Mouse (Mus musculus) E14TG2a.4 (cell line): Measurements from ENCODE around the gene Akap3.

Source experiments
- H3K27me3 ChIP-seq: 2 replicates; pipeline ENCODE4 v1.6.1; 2014; ENCODE audit warnings: low read length, control low read depth; ENCODE audit not compliant: insufficient read depth
- H3K36me3 ChIP-seq: 2 replicates; pipeline ENCODE4 v1.6.1; 2014; ENCODE audit warnings: low read length, control low read depth; ENCODE audit not compliant: insufficient read depth
- H3K4me1 ChIP-seq: replicated peaks from 2 replicates; pipeline ENCODE4 v1.6.1; 2014; ENCODE audit warnings: low read depth, low read length, control low read depth
- H3K4me3 ChIP-seq: replicated peaks from 2 replicates; pipeline ENCODE4 v1.5.1; 2014; ENCODE audit warnings: mild to moderate bottlenecking, low read length
- H3K9me3 ChIP-seq: 2 replicates; pipeline ENCODE4 v1.6.1; 2014; ENCODE audit warnings: low read length, control low read depth
- CTCF ChIP-seq: conservative IDR thresholded peaks from 2 replicates; pipeline ENCODE4 v1.5.1; 2014; ENCODE audit warnings: low read length
- NANOG ChIP-seq: IDR thresholded peaks from 2 replicates; pipeline ENCODE4 v1.6.1; 2014; ENCODE audit warnings: borderline replicate concordance, low read length, mixed read lengths
- POU5F1 ChIP-seq: IDR thresholded peaks from 2 replicates; pipeline ENCODE4 v1.6.1; 2014; ENCODE audit warnings: low read length, borderline replicate concordance

Akap3 gene

DNA sequence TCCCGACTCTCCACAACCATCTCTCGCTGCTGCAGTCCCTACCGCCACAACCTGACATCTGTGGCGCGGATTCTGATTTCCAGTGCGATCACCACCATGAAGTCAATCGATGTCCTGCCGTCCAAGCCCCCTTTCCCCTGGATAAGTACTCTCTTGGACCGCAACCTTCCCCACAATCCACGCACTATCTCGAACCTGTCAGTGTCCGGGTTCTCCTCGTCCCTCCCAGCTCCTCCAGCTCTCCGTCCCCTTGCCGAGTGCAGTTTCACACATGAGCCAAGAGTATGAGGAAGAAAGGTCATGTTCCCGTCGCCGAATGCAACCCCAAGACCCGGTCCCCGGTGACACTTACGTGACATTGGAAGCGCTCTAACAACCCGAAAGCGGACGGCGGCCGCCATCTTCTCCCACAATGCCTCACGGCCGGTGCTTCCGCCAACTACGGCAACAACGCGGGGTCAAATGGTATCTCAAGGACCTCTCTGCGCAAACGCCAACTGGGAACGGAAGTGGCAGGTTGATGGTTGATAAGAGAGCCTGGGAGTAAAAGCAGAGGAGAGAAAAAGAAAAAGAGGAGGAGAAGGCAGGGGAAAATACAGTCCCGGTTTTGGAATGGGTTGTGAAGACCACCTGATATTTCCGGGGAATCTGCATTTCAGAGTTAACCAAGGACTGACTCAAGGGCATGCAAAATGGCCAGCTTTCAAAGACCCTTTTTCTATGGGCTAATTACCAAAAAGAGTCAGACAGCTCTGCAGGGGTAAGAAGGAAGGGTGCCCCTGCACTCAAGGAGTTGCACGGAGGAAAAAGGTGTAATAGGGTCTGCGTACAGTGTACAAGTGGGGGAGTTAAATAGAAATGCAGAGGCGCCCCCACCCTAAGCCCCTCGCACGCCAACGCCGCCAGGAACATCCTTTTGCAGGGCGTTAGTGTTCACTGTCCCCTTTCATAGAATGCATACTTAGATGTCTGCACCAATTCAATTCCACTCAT is 3.9 kb upstream of the Akap3 start, which contains the start of gene Ndufa9:
Ndufa9 (minus strand) TSS at position 425 of the 993 bp plus-strand sequence.
- Histone ChIP-seq H3K36me3 (peaks cover 12% of the 10 kb centered on the region), H3K9me3 (no peaks in the 10 kb centered on the region), H3K27me3 (no peaks in the 10 kb centered on the region), H3K4me1 (peaks cover 19% of the 10 kb centered on the region), H3K4me3 (peak within 1 kb of the TSS; percentile 98)
- TF ChIP-seq NANOG (no peak), CTCF (no peak), POU5F1 (no peak)

DNA sequence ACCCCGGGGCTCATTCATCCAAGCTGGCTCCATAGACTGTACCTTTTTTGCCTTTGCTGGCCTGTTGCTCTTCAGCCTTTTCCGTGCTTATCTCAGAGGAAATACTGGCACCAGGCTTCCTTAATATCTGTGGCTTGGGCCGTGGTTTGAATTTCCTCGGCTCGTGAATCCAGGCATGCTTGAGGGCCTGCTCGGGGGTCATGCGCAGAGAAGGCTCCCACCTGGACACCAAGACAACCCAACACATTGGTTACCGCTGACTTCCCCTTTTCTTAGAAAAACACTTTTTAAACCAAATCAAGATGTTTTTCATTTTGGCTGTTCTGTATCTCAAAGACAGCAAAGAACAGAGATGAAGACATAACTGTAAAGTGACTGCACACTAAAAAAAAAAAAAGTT is 24.2 kb downstream of the Akap3 start:
- TF ChIP-seq CTCF (no peak), NANOG (no peak), POU5F1 (no peak)
- Histone ChIP-seq H3K27me3 (peaks cover 24% of the 10 kb centered on the region), H3K4me1 (no peaks in the 10 kb centered on the region), H3K4me3 (no peak overlapping the region), H3K36me3 (no peaks in the 10 kb centered on the region), H3K9me3 (no peaks in the 10 kb centered on the region)

DNA sequence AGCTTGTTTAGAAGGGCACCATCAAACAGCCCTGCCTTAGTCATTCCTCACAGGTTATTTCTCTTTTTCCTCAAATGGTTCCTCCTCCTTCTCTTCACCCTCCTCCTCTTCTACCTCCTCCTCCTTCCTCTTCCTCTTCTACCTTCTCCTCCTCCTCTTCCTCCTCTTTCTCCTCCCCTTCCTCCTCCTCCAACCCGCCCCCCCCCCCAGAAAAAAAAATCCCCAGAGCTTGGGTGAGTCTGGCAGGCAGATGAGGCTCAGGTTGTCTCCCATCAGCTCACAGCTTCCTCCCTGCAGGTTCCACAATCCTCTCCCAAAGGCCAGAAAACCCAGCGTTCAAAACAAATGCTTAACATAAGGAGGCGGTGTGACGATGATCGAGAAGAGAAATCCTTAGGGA is 54.5 kb downstream of the Akap3 start:
- Histone ChIP-seq H3K9me3 (no peaks in the 10 kb centered on the region), H3K36me3 (no peaks in the 10 kb centered on the region), H3K4me3 (no peak overlapping the region), H3K4me1 (no peaks in the 10 kb centered on the region), H3K27me3 (peaks cover 9% of the 10 kb centered on the region)
- TF ChIP-seq NANOG, result no peak
- TF ChIP-seq CTCF, result no peak
- TF ChIP-seq POU5F1, result no peak

DNA sequence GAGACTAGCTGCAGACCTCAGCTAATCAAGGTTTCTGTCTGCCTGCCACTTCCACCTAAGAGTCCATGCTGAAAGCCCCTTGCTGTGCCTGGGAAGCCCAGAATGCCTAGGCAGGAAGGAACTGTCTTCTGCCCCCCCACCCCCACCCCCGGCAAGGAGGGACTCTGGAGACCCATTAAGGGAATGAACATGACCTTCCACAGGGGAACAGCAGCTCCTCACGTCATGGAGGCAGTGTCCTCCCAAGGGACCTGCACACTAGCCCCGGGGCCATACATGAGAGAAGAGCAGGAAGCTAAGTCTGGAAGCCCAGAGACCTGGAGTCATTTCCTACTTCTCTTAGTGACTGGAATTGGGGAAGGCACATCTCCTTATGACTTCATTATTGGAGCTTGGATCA is 55.0 kb downstream of the Akap3 start:
- Histone ChIP-seq H3K4me1 (no peaks in the 10 kb centered on the region), H3K27me3 (peaks cover 9% of the 10 kb centered on the region), H3K4me3 (no peak overlapping the region), H3K9me3 (no peaks in the 10 kb centered on the region), H3K36me3 (no peaks in the 10 kb centered on the region)
- TF ChIP-seq NANOG (no peak), POU5F1 (no peak), CTCF (no peak)

DNA sequence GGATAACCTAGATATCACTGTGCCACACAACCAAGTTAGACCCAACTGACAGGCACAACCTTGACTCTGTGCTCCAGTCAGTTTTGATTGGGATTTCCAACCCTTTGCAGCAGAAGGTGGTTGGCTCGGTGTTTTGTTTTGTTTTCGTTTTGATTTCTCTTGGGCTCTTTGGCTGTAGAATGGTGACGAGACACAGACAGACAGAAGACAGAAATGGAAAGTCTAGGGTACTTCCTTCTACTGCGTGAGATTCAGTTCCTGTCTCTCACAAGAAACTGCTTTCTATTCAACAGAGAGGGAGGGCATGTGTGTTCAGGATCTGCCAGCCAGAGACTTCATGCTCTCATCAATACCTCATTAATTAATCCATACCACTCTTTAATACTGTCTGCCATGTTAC is 57.8 kb downstream of the Akap3 start:
- Histone ChIP-seq H3K36me3 (no peaks in the 10 kb centered on the region), H3K4me1 (no peaks in the 10 kb centered on the region), H3K27me3 (peaks cover 9% of the 10 kb centered on the region), H3K9me3 (no peaks in the 10 kb centered on the region), H3K4me3 (no peak overlapping the region)
- TF ChIP-seq POU5F1 (no peak), NANOG (no peak), CTCF (no peak)

DNA sequence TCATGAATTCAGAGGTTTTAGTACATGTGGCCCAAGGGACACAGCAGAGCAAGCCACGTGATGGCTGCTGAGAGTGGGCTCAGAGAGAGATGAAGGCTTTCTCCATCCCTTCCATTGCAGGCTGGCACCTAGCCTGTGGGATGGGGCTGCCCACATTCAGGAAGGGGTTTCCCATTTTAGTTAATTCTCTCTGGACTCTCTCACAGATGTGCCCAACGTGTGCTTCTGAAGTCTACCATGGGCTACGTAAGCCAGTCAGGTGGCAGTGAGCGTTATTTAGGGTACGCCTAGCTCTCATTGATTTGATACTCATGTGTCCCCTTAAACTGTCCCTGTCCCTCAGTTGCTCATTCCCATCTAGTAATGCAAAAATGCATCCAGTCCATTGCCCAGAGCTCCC is 62.0 kb downstream of the Akap3 start:
- H3K9me3 ChIP-seq, result no peaks in the 10 kb centered on the region
- 0 out of 2 replicates have a peak, but pooled peaks cover 3% of the 10 kb centered on the region for H3K27me3 ChIP-seq
- TF ChIP-seq CTCF (no peak), POU5F1 (no peak), NANOG (no peak)
- no peaks in the 10 kb centered on the region for H3K4me1 ChIP-seq
- no peaks in the 10 kb centered on the region for H3K36me3 ChIP-seq
- H3K4me3 ChIP-seq, result no peak overlapping the region

DNA sequence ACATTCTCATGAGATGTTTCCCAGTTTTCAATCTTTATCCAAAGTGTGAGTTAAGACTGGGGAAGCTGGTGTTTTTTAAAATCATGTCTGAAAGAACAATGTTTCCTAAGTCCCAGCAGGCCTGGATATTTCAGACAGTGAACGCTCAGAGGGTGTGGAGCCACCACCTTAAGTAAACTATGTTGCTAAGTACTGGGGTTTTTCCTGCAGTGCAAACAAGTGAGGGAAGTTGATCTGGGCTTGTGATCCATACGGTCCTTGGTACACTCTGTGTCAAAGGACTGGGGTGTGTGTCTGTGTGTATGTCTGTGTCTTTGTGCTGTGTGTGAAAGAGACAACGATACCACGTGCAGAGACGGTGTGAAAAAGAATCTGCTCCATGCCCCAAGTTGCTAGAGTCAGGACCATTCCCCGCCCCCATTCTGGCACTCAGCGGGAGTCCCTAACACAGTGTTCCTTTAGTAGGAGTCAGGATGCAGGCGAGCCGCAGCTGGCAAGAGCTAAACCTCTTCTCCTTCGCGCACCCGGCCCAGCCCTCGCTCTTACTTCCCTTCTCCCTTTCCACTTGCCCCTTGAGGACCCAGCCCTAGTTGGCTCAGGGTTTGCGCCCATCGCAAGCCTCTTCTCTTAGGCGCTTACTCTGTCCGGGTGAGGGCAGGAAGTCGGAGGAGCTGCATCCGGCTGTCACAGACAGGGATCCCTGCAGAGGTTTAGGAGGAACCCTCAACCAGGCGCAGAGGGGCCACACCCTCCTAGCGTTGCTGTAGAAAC is 68.4 kb downstream of the Akap3 start, which contains the start of gene Dyrk4:
Dyrk4 (minus strand) TSS at position 729 of the 771 bp plus-strand sequence.
- no peaks in the 10 kb centered on the region for H3K27me3 ChIP-seq
- no peaks in the 10 kb centered on the region for H3K9me3 ChIP-seq
- TF ChIP-seq NANOG, result no peak
- no peak for TF ChIP-seq CTCF
- no peak for TF ChIP-seq POU5F1
- H3K4me1 ChIP-seq, result peaks cover 18% of the 10 kb centered on the region
- H3K36me3 ChIP-seq, result peaks cover 41% of the 10 kb centered on the region
- H3K4me3 ChIP-seq, result peak within 1 kb of the TSS; percentile 75
